In the genomic region with DNA sequence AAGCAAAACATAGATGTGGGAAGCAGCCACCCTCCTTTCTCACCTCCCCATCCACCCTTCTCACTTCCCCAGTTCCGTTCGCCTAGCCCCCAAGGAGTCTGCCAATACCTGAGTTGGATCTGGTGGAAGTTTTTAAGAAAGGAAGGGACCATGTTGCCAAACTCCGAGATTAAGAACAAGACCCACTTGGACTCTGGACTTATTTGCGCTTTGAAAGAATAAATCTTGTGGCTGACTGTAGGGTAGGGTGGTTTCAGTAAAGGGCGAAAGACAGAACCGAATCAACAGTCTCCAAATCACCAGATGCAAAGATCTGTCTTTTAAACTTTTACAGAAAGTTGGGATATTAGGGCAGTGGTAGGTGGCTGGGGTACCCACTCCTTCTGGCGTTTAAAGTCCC, we compare ENCODE assay signal across 21 mouse cellular contexts. TPM values are rescaled to one million over a fixed set of nuclear protein-coding genes. Genes with fewer than 3 reads are reported as not detected.
A peak's percentile ranks its signal among the peaks of the same experiment; 100 is the strongest.
DNase-seq lines count a peak whose midpoint lies in the region; ATAC-seq and TF ChIP-seq lines count a peak whose summit lies in the region.
"Had no signal": no experiment of that assay in that cellular context is flagged by ENCODE, and none has a peak within 500 bp of the region (broad histone marks: within the 10 kb centered on the region; RNA-seq: fewer than 3 reads in every experiment).

No protein-coding gene starts in this region.

- peak; percentile 24 for DNase-seq in forebrain, embryonic 10.5 days (ENCODE audit: extremely low spot score, low spot score)
- DNase-seq in forebrain, embryonic 14.5 days (ENCODE audit: low spot score), result no peak
- DNase-seq in kidney, postnatal 0 days (ENCODE audit: low spot score), result peak; percentile 22
- no peak for DNase-seq in kidney, postnatal 25 days
- peak; percentile 23 for DNase-seq in neural tube, embryonic 11.5 days (ENCODE audit: low spot score)
- DNase-seq: adrenal gland, postnatal 10 days; gastrocnemius, postnatal 14 days; heart, adult 18-20 months; heart, postnatal 36 days; liver; thymus, postnatal 4 days had no signal

- H3K9ac ChIP-seq in forebrain, embryonic 14.5 days (ENCODE audit: low read length), result no peak overlapping the region
- no peak overlapping the region for H3K9ac ChIP-seq in kidney, postnatal 0 days (ENCODE audit: low read depth, low read length)
- no peak overlapping the region for H3K9ac ChIP-seq in neural tube, embryonic 11.5 days (ENCODE audit: low read length)
- H3K9ac ChIP-seq in neural tube, embryonic 15.5 days (replicated peaks), result no peak overlapping the region
- H3K9ac ChIP-seq: forebrain, embryonic 13.5 days; heart, embryonic 13.5 days; neural tube, embryonic 12.5 days had no signal

- no peaks in the 10 kb centered on the region for H3K9me3 ChIP-seq in forebrain, embryonic 10.5 days
- no peaks in the 10 kb centered on the region for H3K9me3 ChIP-seq in forebrain, embryonic 14.5 days (replicated peaks; ENCODE audit: control insufficient read depth, low read length)
- no peaks in the 10 kb centered on the region for H3K9me3 ChIP-seq in kidney, postnatal 0 days (replicated peaks; ENCODE audit: low read length)
- no peaks in the 10 kb centered on the region for H3K9me3 ChIP-seq in neural tube, embryonic 11.5 days (ENCODE audit: control insufficient read depth, low read length)
- H3K9me3 ChIP-seq in neural tube, embryonic 15.5 days (replicated peaks), result no peaks in the 10 kb centered on the region
- H3K9me3 ChIP-seq: forebrain, embryonic 13.5 days; heart, embryonic 13.5 days; megakaryocyte, embryonic 14.5 days; neural tube, embryonic 12.5 days had no signal

- no peak for ATAC-seq in forebrain, embryonic 14.5 days
- no peak for ATAC-seq in kidney, postnatal 0 days (replicated peaks; ENCODE audit: low FRiP score, low read depth)
- ATAC-seq in neural tube, embryonic 11.5 days (ENCODE audit: insufficient read depth, low FRiP score, low TSS enrichment), result no peak
- ATAC-seq in neural tube, embryonic 15.5 days (ENCODE audit: low FRiP score), result no peak
- ATAC-seq in monocyte, adult 5-6 weeks (replicated peaks; ENCODE audit: insufficient number of reproducible peaks, low FRiP score, low TSS enrichment, poor library complexity, severe bottlenecking), result no peak
- no peak for ATAC-seq in erythroblast, adult 5-6 weeks (replicated peaks; ENCODE audit: low FRiP score, poor library complexity, severe bottlenecking)
- ATAC-seq: CD4-positive, CD25-positive, alpha-beta regulatory T cell, adult 4 months; forebrain, embryonic 13.5 days; hindbrain, embryonic 16.5 days; Patski had no signal

- H3K27me3 ChIP-seq in forebrain, embryonic 10.5 days (ENCODE audit: poor library complexity, severe bottlenecking), result peaks cover 82% of the 10 kb centered on the region
- peaks cover 56% of the 10 kb centered on the region for H3K27me3 ChIP-seq in forebrain, embryonic 14.5 days (replicated peaks; ENCODE audit: control insufficient read depth, insufficient read depth, low read length)
- H3K27me3 ChIP-seq in kidney, postnatal 0 days (ENCODE audit: insufficient read depth, low read length), result peaks cover 6% of the 10 kb centered on the region
- H3K27me3 ChIP-seq in neural tube, embryonic 11.5 days (ENCODE audit: control insufficient read depth, insufficient read depth, low read length), result peaks cover 53% of the 10 kb centered on the region
- H3K27me3 ChIP-seq in neural tube, embryonic 15.5 days (replicated peaks), result peaks cover 77% of the 10 kb centered on the region

- H3K36me3 ChIP-seq in forebrain, embryonic 10.5 days (replicated peaks), result no peaks in the 10 kb centered on the region
- H3K36me3 ChIP-seq in forebrain, embryonic 14.5 days (ENCODE audit: control insufficient read depth, insufficient read depth, low read length), result no peaks in the 10 kb centered on the region
- no peaks in the 10 kb centered on the region for H3K36me3 ChIP-seq in kidney, postnatal 0 days (ENCODE audit: insufficient read depth, low read length)
- no peaks in the 10 kb centered on the region for H3K36me3 ChIP-seq in neural tube, embryonic 11.5 days (ENCODE audit: control insufficient read depth, insufficient read depth, low read length)
- no peaks in the 10 kb centered on the region for H3K36me3 ChIP-seq in neural tube, embryonic 15.5 days
- H3K36me3 ChIP-seq: heart, embryonic 13.5 days; neural tube, embryonic 12.5 days had no signal

- TF ChIP-seq CTCF in kidney, postnatal 0 days (IDR thresholded peaks at IDR 0.05; ENCODE audit: low read depth), result no peak

- no peak overlapping the region for H3K4me2 ChIP-seq in forebrain, embryonic 14.5 days (ENCODE audit: low read length)
- peak overlapping the region; percentile 14; the same call in 1 of the 2 replicates for H3K4me2 ChIP-seq in kidney, postnatal 0 days (ENCODE audit: low read length)
- no peak overlapping the region for H3K4me2 ChIP-seq in neural tube, embryonic 11.5 days (ENCODE audit: low read depth)
- H3K4me2 ChIP-seq in neural tube, embryonic 15.5 days, result no peak overlapping the region
- H3K4me2 ChIP-seq: forebrain, embryonic 13.5 days; neural tube, embryonic 12.5 days had no signal

- peaks cover 87% of the 10 kb centered on the region for H3K4me1 ChIP-seq in forebrain, embryonic 10.5 days
- peaks cover 10% of the 10 kb centered on the region; the same call in 1 of the 2 replicates for H3K4me1 ChIP-seq in forebrain, embryonic 14.5 days (ENCODE audit: control insufficient read depth, insufficient read depth, low read length)
- peaks cover 3% of the 10 kb centered on the region for H3K4me1 ChIP-seq in kidney, postnatal 0 days (replicated peaks; ENCODE audit: insufficient read depth, low read length)
- peaks cover 11% of the 10 kb centered on the region for H3K4me1 ChIP-seq in neural tube, embryonic 11.5 days (ENCODE audit: control insufficient read depth, insufficient read depth, low read length)
- H3K4me1 ChIP-seq in neural tube, embryonic 15.5 days, result peaks cover 48% of the 10 kb centered on the region

- H3K4me3 ChIP-seq in forebrain, embryonic 10.5 days, result no peak overlapping the region
- H3K4me3 ChIP-seq in forebrain, embryonic 14.5 days (ENCODE audit: low read depth, low read length), result no peak overlapping the region
- no peak overlapping the region for H3K4me3 ChIP-seq in kidney, postnatal 0 days (replicated peaks; ENCODE audit: low read depth, low read length)
- no peak overlapping the region for H3K4me3 ChIP-seq in neural tube, embryonic 11.5 days (ENCODE audit: low read depth, low read length)
- H3K4me3 ChIP-seq in neural tube, embryonic 15.5 days (replicated peaks), result no peak overlapping the region
- H3K4me3 ChIP-seq: forebrain, embryonic 13.5 days; heart, embryonic 13.5 days; megakaryocyte, embryonic 14.5 days; neural tube, embryonic 12.5 days had no signal

- H3K27ac ChIP-seq in forebrain, embryonic 10.5 days, result no peak overlapping the region
- H3K27ac ChIP-seq in forebrain, embryonic 14.5 days (ENCODE audit: low read depth, low read length), result no peak overlapping the region
- peak overlapping the region; percentile 93; the same call in 1 of the 2 replicates for H3K27ac ChIP-seq in kidney, postnatal 0 days
- H3K27ac ChIP-seq in neural tube, embryonic 11.5 days (ENCODE audit: low read depth, low read length), result no peak overlapping the region
- no peak overlapping the region for H3K27ac ChIP-seq in neural tube, embryonic 15.5 days (replicated peaks)
- H3K27ac ChIP-seq: forebrain, embryonic 13.5 days; heart, embryonic 13.5 days; neural tube, embryonic 12.5 days had no signal

- whole genome bisulfite sequencing in forebrain, embryonic 10.5 days, result 7% methylated on average over 7 of the region's 7 CpGs
- WGBS in forebrain, embryonic 14.5 days, result 18% methylated on average over 7 of the region's 7 CpGs
- 44% methylated on average over 7 of the region's 7 CpGs for WGBS in kidney, postnatal 0 days
- WGBS in neural tube, embryonic 11.5 days, result 4% methylated on average over 7 of the region's 7 CpGs
- 4% methylated on average over 7 of the region's 7 CpGs for WGBS in neural tube, embryonic 15.5 days

RNA-seq across cellular contexts. Expression of a gene that starts 36.0 kb away (rescaled TPM):
- polyA plus RNA-seq in forebrain, embryonic 10.5 days (2016; fragmentation: Nextera tagmentation; extraction: Ambion mirVana), result 26.7 and 26.9 TPM in 2 replicates
- 3.2 and 4.0 TPM in 2 replicates for polyA plus RNA-seq in forebrain, embryonic 14.5 days (2014; fragmentation: Nextera tagmentation; extraction: Ambion mirVana)
- polyA plus RNA-seq in kidney, postnatal 0 days (2015; fragmentation: Nextera tagmentation; extraction: Ambion mirVana), result 54.7 and 58.1 TPM in 2 replicates
- 31.8 and 32.1 TPM in 2 replicates for polyA plus RNA-seq in neural tube, embryonic 11.5 days (2014; fragmentation: Nextera tagmentation; extraction: Ambion mirVana)
- 5.2 and 5.5 TPM in 2 replicates for polyA plus RNA-seq in neural tube, embryonic 15.5 days (2015; fragmentation: Nextera tagmentation; extraction: Ambion mirVana)
- not detected in 3 replicates for total RNA-seq in monocyte, adult 5-6 weeks (2017)
- 0.58 and 1.0 TPM in 2 replicates for total RNA-seq in erythroblast, adult 5-6 weeks (2015; ENCODE audit: low replicate concordance)
- 0.84 TPM in 1 of 2 replicates, not detected in the other for total RNA-seq in erythroblast, adult 5-6 weeks (2017; ENCODE audit: low replicate concordance)

Comparison
In these comparisons a context has a peak if more than half of its experiments do, and no peak if none do; other contexts are left out.
1. DNase-seq: peak in forebrain, embryonic 10.5 days (single experiment), kidney, postnatal 0 days (single experiment) and neural tube, embryonic 11.5 days (single experiment); none in forebrain, embryonic 14.5 days (single experiment) and kidney, postnatal 25 days (0 of 2).